Mouse (Mus musculus) activated CD4-positive, CD25-positive, alpha-beta regulatory T cell, adult 9 weeks (primary cell): ENCODE data around the gene Cdv3. TPM values are rescaled to one million over a fixed set of nuclear protein-coding genes. Genes with fewer than 3 reads are reported as not detected.

ENCODE experiments used
- polyA plus RNA-seq: library from polyadenylated mRNA; unstranded; fragments of 100-300 nt; shearing (Covaris generic); gene quantifications from one replicate; pipeline ENCODE4 v1.2.1, GENCODE M21; 2017

Cdv3 gene
- 47.9 TPM for polyA plus RNA-seq

GRCm38 (mm10) chr9:103365290-103366247, at the start of gene Cdv3:
TSS of gene Cdv3 (minus strand) at chr9:103365840.

DNA sequence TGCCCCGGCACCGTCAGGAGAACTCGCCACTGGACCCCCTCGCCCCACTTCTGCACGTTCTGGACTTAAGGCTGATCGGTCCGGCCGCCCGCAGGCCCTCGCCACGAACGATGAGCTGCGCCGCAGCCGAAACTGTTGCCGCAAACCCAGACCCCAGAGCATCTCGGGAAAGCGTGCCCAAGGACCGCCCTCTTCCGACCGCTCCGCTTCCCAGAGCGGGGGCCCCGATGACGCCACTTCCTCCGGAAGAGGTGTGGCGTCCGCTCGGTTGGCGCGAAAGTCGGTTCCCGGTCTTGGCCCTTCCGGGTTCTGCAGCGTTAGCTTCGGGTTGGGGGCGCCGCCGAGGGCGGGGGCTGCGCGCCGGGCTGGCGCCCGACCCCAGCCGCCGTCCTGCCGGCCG, 60.7 kb downstream of the Cdv3 start, which contains the start of the genes 1300017J02Rik and Topbp1:
1300017J02Rik (minus strand) TSS at position 156 of the 400 bp plus-strand sequence.
Topbp1 (plus strand) TSS at position 289 of the 400 bp plus-strand sequence.

Other genes starting within 250 kb of the Cdv3 start
- 43.6 TPM for gene Srprb, start 163.7 kb downstream of the Cdv3 start, polyA plus RNA-seq
- 3.2 TPM for gene Gm20425, start 135.5 kb downstream of the Cdv3 start, polyA plus RNA-seq
- gene Trf, start 135.4 kb downstream of the Cdv3 start, polyA plus RNA-seq: 8.9 TPM
- 1.1 TPM for gene 1300017J02Rik, start 60.8 kb downstream of the Cdv3 start, polyA plus RNA-seq
- 18.3 TPM for gene Topbp1, start 60.6 kb downstream of the Cdv3 start, polyA plus RNA-seq
- 1.4 TPM for gene Bfsp2, start 114.6 kb upstream of the Cdv3 start, polyA plus RNA-seq